Mouse (Mus musculus): ENCODE data around the gene Tnni1. TPM values are rescaled to one million over a fixed set of nuclear protein-coding genes. Genes with fewer than 3 reads are reported as not detected.

The Tnni1 gene
- total RNA-seq, 2 experiments from 2014 or later: 0.26 TPM; not detected in 1

DNA sequence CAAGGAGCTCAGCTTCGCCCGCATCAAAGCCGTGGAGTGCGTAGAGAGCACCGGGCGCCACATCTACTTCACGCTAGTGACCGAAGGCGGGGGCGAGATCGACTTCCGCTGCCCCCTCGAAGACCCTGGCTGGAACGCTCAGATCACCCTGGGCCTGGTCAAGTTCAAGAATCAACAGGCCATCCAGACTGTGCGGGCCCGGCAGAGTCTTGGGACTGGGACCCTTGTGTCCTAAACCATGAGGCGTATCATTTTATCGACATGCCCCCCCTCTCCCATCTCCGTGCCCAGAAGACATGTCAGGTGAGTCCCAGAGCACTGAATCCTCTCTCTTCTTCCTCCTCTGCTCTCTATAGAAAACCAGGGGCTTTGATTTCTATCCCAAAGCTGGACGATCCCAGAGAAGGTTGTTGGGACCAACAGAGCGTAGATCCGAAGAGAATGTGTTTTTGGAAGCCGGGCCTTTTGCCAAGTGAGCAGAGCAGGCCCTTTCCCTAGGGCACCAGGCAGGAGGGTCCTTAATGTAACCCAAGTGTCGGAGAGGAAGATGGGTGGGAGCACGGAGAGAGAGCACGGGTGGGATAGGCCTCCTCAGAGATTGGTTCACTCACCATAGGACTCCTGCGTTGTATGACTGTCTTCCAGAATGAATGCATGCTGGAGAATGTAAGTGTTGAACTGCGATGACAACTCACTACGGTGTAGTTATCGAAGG is 12.5 kb upstream of the Tnni1 start:
- DNase-seq (ENCODE audit: low spot score in 2 of 2): no peak

DNA sequence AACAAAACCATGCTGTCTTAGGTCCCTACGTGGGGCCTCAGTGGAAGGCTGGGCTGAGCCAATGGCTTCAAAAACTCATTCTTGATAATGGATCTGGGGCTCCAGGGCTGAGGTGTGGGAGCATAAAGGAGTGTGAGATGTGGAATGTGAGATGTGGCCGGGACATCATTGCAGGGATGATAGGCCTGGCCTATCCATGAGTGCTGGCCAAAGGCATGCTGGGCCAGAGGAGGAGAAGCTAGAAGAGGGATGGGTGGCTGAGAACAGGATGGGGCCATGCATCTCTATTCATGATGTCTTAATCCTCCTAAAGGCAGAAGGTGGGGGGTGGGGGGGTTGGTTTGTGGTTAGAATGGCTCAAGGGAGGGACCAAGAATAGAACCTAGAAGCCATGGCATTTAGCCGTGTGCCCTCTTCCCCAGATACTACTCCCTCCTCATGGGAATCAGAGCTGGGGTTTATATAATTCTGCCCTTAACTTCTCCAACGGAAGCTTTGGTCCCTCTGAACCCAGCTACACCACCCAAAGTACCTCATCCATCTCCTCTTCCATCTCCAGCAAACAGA is 11.8 kb upstream of the Tnni1 start:
- no peak for DNase-seq (ENCODE audit: low spot score in 2 of 2)

DNA sequence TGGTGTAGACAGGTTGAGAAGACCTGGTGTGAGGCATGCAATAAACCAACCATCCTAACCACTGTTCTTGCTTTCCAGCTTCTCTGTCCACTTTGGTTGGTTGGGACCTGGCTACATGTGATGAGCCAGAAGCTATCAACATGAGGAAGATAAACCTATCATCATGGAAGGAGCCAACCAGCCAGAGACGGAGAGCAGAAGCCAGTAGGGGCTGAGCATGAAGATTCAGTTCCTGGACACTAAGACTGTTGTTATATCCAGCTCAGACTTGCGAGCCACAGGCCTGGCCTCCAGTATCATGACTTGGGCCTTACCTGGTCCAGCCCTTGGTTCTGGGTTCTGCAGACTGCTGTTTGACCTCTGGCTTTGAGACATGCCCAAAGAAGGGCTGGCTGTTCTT is 10.8 kb upstream of the Tnni1 start:
- no peak for DNase-seq (ENCODE audit: low spot score in 2 of 2)

DNA sequence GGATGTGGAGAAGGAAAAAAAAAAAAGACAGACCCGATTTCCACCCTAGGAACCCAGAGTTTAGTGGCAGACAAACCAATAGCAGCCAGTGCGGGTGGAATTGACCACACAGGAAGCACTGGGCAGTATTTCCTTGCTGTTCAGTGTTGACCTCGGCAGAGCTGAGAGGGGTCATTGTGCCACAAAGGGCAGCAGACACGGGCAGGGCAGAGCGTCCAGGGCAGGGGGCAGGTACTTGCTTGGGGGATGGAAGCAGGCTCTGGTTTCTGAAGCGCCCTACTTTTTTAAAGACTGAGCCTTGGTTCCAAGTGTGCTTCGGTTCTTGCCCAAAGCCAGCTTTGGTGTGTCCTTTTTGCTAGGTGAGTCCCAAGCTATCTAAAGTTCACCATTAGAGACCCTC is 9.0 kb upstream of the Tnni1 start:
- DNase-seq (ENCODE audit: low spot score in 2 of 2): no peak

DNA sequence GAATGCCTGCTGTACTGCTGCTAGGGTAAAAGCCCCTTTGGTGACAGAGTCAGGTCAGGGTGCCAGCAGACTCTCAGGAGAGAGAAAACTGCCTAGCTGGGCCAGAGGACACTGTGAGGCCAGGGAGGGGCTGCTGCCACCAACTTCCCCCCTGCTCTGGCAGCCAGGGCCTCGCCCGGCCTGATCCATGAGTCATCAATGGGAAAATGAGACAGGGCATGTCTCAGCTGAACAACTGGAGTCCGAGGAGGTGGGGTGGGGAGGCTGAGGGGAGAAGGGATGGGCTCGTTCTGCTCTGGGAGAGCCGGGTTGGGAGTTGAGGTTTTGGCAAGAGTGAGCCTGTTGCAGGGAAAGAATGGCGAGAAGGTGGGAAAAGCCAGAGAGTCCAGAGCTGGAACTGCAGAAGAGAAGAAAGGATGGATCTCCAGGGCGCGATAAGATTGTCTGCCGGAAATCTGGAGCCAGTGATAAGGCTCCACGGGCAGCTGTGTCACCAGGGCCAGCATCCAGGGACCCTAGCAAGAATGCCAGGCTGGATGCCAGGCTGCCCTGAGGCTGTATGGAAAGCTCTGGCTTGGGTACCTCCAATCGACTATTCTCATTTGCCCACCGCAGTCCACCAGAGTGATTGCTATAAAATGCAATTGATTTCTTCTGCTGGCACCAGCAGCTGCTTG is 8.2 kb upstream of the Tnni1 start:
- DNase-seq (ENCODE audit: low spot score in 2 of 2): peak in 1 of 2 experiments; percentile 32

DNA sequence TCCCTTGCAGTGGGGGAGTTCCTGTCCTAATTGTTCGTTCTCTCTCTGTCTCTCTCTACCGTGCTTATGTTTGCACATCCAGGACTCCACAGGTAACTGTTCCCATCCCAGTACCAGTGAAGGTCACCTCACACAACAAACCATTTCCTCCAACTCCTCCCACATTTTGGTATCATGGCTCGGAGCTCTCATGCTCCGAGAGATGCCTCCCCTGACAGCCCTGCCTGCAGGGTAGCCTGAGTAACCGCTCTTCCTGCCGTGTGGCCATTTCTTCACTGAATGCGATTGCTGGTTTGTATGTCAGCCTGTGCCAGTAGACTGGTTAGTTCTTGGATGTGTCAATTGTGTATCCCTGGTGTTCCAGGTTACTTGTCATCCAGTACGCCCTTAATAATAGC is 7.7 kb upstream of the Tnni1 start:
- DNase-seq (ENCODE audit: low spot score in 2 of 2): no peak

DNA sequence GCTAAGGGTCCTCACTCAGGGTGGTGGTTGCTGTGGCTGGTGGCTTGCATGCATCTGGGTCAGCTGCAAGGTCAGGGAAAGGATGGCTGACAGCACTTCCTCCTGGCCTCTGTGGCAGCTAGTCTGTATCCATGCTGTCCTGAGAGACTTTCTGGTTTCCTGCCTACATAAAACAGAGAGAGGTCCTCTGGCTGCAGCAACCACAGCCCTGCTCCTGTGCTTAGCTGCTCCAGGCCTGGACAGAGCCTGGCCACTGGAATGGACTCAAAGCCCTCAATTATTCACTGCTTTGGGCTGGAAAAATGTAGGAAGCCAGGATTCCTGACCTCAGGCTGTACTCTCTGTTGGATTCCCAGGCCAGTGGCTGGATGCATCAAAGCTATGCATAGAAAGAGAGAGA is 2.6 kb upstream of the Tnni1 start:
- no peak for DNase-seq (ENCODE audit: low spot score in 2 of 2)

DNA sequence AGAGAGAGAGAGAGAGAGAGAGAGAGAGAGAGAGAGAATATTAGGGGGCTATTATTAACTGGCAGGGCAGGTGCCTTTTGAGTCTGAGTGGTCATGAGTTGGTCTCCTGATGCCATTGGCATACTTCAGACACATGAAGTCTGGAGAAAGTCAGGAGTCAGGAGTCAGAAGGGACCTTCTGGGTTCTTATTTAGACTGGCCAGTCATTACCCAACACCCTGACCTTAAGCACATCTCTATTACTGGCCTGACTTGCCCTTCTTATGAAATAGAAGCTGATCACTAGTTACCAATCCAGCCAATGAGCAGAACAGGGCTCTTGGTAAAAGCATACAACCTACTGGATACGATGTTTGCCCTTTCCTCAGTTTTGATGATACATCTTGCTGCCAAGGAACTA is 2.2 kb upstream of the Tnni1 start:
- DNase-seq (ENCODE audit: low spot score in 2 of 2): no peak

DNA sequence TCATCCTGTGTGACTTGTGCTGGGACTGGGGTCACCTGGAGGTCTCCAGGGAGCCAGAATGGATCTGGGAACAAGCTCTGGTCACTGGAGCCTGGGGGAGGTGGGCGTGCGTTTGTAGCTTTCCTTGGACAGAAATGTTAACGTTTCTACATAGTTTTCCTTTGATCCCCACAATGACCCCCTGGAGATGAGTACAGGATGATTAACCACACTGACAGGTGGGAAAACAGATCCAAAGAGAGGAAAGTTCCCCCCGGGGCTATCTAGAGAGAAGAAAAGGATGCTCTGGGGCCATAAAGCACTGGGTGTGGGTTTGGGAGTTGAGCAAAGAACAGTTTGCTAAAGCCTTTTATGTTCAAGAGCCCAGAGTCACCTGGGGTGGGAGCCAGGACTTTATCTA is 1.4 kb downstream of the Tnni1 start:
- DNase-seq (ENCODE audit: low spot score in 2 of 2): no peak

DNA sequence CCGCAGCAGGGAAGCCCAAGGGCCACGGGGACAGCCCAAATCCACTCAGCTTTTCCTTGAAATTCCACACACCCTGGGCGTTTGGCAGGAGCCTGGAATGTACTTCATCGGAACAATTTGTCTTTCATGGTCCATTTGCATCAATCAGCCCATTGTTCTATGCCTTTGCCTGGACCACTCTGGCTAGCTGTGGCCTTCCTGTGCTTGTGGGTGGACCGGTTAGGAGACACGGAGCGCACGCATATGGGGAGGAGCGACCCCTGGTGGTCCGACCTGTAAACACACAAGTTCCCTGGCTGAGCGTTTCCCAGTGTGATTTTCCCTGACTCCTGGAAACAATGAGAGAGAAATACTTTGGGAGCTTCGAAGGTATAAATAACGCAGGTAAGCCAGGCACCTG is 2.0 kb downstream of the Tnni1 start:
- DNase-seq (ENCODE audit: low spot score in 2 of 2): peak; percentile 70 to 80

DNA sequence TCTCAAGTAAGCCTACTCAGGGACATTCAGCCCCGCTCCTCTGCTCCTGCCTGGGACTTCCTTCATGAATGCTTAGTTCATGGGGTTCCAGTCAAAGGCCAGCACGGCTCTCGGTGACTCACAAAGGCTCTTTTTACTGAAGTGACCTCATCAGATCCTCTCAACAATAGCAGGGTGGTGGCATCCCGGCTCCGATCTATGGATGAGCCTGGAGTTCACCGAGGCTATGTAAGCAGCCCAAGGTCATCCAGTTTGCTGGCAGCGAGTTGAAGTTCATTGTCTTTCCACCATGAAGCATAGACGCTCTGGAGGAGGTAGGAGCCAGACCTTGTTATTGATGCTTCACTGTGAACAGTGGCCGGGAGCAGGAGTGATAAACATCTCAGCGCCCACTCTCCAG is 3.6 kb downstream of the Tnni1 start:
- DNase-seq (ENCODE audit: low spot score in 2 of 2): no peak

DNA sequence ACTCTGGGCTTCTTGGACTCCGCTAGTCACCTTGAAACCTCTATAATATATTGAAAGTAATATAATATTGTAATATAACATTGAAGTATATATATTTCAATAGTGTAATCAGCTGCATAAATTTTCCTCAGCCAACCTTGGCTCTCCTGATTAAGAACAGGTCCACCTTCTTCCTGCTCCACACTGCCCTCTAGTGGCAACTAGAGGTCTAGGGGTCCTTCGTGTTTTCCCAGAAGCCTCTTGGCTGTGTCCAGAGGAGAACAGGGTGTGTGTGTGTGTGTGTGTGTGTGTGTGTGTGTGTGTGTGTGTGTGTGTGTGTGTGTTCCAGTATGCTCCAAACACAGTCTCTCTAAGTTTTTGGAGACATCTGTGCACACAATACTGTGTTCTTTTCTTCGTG is 8.6 kb downstream of the Tnni1 start:
- DNase-seq (ENCODE audit: low spot score in 2 of 2): peak; percentile 63 to 65

DNA sequence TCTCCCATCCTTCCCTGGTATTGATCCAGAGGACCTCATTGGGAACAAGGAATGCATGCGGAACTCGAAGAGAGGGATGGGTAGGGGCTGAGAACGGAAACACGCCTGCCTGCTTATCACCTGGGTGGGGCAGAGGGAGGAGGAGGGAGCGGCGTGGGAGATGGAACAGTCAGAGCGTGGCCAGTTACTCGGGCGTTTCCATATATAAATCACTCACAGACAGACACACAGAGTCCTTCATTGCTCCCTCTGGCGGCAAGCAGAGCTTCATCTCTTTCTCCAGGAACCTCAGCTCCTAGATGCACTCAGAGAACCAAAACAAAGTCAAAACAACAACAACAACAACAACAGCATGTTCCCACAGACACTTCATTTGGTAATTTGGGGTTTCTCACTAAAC is 9.5 kb downstream of the Tnni1 start:
- DNase-seq (ENCODE audit: low spot score in 2 of 2): no peak

DNA sequence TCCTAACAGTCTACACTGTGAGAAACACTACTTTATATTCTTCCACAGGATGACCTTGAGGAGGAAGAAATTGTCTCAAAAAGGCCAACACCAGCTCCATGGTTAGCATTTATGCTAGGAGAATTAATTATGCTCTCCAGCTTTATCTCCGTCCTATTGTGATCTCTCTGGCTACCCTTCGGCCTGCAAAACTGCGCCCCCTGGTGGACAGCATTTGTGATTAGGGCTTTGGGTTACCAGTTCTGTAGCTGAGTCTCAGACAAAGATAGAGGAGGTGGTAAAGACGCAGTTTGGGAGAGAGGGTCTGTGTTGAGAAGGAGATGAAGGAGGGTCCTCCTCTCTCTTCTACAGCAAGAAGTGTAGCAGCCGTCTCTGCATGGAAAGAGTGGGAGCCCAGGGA is 10.6 kb downstream of the Tnni1 start:
- peak; percentile 78 to 81 for DNase-seq (ENCODE audit: low spot score in 2 of 2)

DNA sequence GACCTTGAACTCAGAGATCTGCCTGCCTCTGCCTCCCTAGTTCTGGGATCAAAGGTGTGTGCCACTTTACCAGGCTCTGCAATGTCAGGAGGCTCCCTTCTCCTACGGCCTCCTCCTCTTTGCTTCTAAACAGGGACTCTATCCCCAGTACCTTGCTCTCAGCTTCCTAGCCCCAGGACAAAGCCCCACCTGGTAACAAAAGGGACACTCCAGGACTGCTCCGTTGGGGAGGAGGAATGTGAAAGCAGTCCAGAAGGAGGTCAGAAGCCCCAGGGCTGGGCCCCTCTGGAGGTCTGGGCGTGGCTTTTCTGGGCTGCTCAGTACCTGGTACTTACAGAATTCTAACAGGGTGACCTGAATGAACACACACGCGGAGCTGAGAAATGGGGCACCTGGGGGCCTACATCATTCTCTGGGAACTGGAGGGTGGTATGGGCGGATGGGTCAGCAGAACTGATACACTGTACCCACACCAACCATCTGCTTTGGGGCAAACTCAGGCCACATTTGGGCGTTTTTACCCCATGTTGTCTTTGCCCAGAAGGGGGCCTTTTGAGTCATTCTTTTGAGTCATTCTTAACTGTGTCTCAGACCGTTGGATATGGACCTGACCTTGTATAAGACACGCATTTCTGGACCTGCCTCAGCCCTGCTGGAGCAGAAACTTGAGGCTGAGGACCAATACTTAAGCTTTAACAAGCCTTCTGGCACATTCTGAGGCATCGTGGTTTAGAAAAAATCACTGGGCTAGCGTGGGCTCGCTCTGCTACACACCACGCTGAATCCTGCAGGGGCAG is 13.1 kb downstream of the Tnni1 start:
- no peak for DNase-seq (ENCODE audit: low spot score in 2 of 2)

DNA sequence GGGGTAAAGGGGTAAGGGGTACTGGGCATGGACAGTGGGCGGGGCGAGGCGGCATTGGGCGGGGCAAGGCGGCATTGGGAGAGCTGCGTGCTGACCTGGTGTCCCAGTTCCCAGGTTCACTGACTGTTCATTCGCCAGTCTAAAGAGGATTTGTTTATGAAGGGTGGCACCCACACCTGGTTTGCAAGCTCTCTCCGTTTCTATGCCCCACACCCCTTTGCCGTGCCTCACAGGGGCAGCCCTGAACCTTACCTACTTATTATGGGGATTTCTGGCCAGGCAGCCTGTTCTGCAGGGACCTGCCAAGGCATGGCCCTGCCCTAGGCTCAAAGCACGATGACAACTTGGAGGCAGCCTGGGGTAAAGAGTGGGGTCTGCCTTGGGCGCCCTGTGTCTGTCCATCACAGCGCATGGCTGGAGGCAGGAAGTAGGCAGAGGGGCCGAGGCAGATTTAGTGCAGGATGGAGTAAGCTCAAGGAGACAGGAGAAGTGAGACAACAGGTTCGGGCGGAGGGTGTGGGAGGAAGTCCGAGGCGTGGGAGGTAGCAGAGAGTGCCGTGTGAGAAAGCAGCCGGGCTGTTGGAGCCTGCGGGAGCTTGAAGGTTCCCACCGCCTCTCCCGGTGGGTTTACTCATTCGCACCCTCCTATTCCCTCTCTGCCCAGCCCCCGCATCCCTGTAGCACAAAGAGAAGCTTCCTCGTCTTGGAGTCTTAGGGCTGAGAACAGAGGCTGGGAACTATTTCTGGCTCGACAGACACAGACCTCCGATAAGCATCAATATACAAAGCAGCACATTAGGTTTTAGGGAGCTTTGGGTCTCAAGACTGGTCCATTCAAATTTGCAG is 14.4 kb downstream of the Tnni1 start:
- no peak for DNase-seq (ENCODE audit: low spot score in 2 of 2)

DNA sequence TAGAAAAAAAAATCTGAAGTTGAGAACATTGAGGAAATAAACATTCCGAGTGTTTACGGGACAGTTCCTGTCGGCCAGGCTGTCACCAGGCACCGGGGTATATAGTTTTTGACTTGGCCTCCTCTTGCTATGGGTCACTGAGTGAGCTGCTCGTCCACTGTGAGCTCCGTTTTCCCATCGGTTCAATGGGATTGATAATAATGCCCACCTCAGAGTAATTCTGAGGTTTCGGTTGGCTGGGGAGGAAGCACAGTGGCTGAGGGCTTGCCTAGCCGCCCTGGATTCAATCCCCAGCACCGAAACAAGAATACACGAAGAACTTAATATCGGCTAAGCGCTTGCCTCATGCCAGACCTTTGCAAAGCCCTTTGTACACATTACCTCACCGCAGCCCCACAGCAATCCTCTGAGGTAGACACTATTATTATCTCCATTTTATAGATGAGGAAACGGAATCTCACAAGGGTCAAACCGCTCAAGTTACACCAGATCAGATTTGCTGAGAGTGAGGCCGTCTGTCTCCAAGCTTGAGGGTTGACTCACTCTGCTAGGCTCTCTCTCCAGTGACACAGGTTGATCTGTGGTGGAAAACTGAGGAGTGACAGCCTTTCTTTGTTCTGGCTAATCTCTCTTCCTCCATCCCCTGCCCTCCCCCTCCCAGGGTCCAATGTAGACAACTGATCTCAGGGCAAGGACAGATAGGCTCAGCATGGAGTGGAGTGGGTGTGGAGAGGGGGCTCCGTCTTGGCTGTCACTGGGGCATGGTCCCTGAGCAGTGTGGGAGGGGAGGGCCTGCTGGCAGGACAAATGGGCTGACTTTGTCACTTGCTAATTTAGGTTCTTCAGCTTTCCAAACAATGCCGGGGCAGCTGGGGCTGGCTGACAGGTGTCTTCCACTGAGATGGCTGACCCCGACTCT is 15.2 kb downstream of the Tnni1 start:
- DNase-seq (ENCODE audit: low spot score in 2 of 2): no peak

DNA sequence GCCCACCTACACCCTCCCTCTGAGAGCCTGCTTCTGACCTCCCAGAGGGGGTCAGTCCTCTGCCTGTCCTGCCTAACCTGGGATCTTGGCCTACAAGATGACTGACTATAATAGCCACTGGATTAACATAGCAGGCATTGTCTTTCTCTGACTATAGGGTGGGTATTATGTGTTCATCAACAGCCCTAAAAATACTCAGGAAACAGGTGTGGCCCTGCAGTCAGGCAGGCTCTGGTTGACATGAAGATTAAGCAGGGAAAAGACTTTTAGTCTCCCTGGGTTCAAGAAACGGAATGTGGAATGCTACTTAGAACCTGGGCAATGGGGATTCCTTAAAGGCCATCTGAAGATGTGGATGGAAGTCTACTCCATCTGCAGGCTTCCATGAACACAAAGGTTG is 19.3 kb downstream of the Tnni1 start:
- DNase-seq (ENCODE audit: low spot score in 2 of 2): no peak

DNA sequence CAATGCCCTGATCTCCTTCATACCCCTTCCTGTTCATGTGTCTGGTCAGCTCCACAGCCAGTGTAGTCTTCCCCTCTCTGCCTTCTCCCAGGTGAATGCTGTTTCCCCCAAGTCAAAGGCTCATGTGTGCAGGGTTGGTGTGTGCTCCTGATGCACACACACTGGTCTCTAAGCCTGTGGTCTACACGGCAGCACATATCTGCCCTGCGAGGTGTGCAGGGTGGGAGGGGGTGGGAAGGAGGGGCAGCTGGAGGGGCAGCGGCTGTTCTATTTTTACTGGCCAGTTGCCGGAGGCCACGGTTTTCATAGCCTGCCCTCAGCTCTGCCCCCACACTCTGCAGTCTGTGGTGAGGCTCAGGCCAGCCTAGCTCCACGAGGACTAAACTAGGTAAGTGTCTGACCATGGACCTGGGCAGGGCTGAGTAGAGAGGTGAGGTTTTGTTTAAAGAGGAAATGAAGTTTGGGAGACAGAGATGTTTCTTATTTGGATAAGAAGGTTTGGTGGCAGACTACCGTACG is 19.9 kb downstream of the Tnni1 start:
- no peak for DNase-seq (ENCODE audit: low spot score in 2 of 2)
